12 mouse cellular contexts compared by ENCODE assay signal in the genomic region with DNA sequence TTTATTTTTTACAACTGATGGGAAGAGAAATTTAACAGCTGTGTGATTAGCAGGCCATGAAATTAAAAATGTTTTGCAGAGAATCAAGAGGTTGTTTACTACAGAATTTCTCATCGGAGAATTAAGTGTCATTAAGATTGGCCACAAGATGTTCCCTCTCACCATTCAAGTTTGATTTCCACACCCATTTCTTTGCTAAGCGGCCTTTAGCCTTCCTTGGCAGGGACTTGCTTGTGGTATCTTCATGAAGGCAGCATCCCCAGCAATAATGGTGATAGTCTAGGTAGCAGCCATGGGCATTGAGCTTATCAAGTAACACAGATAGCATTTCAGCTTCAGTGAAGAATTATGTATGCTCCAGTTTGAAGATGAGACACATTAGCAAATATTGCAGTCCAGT.
"Had no signal": no experiment of that assay in that cellular context is flagged by ENCODE, and none has a peak within 500 bp of the region (broad histone marks: within the 10 kb centered on the region; RNA-seq: fewer than 3 reads in every experiment).

No protein-coding gene starts in this region.

- H3K36me3 ChIP-seq: kidney, embryonic 15.5 days; limb, embryonic 10.5 days; liver, embryonic 15.5 days; midbrain, embryonic 12.5 days; stomach, embryonic 15.5 days had no signal

- H3K4me3 ChIP-seq: kidney, embryonic 15.5 days; limb, embryonic 10.5 days; liver, embryonic 15.5 days; megakaryocyte, embryonic 14.5 days; midbrain, embryonic 12.5 days; stomach, embryonic 15.5 days had no signal

- H3K9me3 ChIP-seq: kidney, embryonic 15.5 days; limb, embryonic 10.5 days; liver, embryonic 15.5 days; megakaryocyte, embryonic 14.5 days; midbrain, embryonic 12.5 days; stomach, embryonic 15.5 days had no signal

- H3K4me2 ChIP-seq: kidney, embryonic 15.5 days; liver, embryonic 11.5 days; liver, embryonic 15.5 days; midbrain, embryonic 12.5 days; stomach, embryonic 15.5 days had no signal

- H3K9ac ChIP-seq: kidney, embryonic 15.5 days; liver, embryonic 15.5 days; midbrain, embryonic 12.5 days; stomach, embryonic 15.5 days had no signal

- DNase-seq: kidney, adult 2 months; kidney, postnatal 14 days; right cerebral cortex, postnatal 14 days; thymus, postnatal 4 days had no signal

- H3K4me1 ChIP-seq: liver, embryonic 15.5 days; megakaryocyte, embryonic 14.5 days; midbrain, embryonic 12.5 days; stomach, embryonic 15.5 days had no signal

- H3K27ac ChIP-seq: kidney, embryonic 15.5 days; limb, embryonic 10.5 days; liver, embryonic 15.5 days; macrophage; midbrain, embryonic 12.5 days; stomach, embryonic 15.5 days had no signal

- H3K27me3 ChIP-seq: kidney, embryonic 15.5 days; liver, embryonic 15.5 days; megakaryocyte, embryonic 14.5 days; midbrain, embryonic 12.5 days; stomach, embryonic 15.5 days had no signal
